8 mouse cellular contexts compared by ENCODE assay signal in the genomic region with DNA sequence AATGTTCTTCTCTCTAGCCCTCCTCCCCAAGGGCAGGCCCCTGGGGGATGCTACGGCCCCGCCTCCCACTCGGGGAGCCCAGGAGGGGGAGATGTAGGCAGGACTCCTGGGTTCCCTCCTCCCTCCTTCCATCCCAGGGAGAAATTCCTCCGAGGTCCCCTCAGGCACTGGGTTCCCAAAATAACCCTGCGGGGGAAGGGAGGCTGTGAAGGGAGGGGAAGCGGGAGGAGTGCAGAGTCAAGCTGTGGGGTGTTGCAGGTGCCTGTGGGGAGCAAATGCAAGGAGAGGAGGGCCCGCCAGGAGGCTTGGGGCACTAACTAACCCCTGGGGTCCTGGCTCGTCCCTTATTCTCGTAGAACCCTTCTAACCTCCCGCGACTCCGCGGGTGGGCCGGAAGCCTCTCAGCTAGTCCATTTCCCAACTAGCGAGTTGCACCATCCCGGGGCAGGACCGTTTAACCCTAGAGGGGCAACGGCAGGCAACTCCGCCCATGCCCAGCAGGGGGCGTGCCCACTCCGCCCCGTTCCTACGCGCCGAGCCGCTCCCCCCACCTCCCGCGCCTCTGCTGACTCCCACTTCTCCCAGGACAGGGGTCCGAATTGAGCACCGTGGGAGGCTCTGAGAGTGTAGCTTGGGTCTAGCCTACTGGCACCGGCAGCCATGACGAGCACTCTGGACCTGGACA. TPM values are rescaled to one million over a fixed set of nuclear protein-coding genes. Genes with fewer than 3 reads are reported as not detected.
DNase-seq lines count a peak whose midpoint lies in the region; ATAC-seq and TF ChIP-seq lines count a peak whose summit lies in the region.

No protein-coding gene starts in this region.

- peak overlapping the region; percentile 23 for H3K4me3 ChIP-seq in hindbrain, embryonic 12.5 days
- peak overlapping the region; percentile 32 for H3K4me3 ChIP-seq in limb, embryonic 14.5 days (replicated peaks; ENCODE audit: low read length)
- peak overlapping the region; percentile 16 for H3K4me3 ChIP-seq in midbrain, embryonic 14.5 days (replicated peaks; ENCODE audit: low read depth, low read length)

- under 1% methylated on average over 32 of the region's 32 CpGs for WGBS in hindbrain, embryonic 12.5 days
- WGBS in limb, embryonic 14.5 days = 2% methylated on average over 25 of the region's 32 CpGs
- under 1% methylated on average over 32 of the region's 32 CpGs for WGBS in midbrain, embryonic 14.5 days

- peak overlapping the region; percentile 32 for H3K9ac ChIP-seq in hindbrain, embryonic 12.5 days
- peak overlapping the region; percentile 22; the same call in 1 of the 2 replicates for H3K9ac ChIP-seq in limb, embryonic 14.5 days (ENCODE audit: low read depth, low read length, severe bottlenecking)
- H3K9ac ChIP-seq in midbrain, embryonic 14.5 days (replicated peaks; ENCODE audit: low read length) = 0 out of 2 replicates have a peak overlapping the region, but pooled peaks have one; percentile 14

- peaks cover 53% of the 10 kb centered on the region for H3K27me3 ChIP-seq in hindbrain, embryonic 12.5 days
- peaks cover 35% of the 10 kb centered on the region for H3K27me3 ChIP-seq in limb, embryonic 14.5 days (ENCODE audit: control insufficient read depth, insufficient read depth, low read length)
- peaks cover 12% of the 10 kb centered on the region; the same call in 1 of the 2 replicates for H3K27me3 ChIP-seq in midbrain, embryonic 14.5 days (ENCODE audit: control insufficient read depth, insufficient read depth, low read length)

- TF ChIP-seq POLR2A in limb, embryonic 14.5 days (IDR thresholded peaks at IDR 0.05; ENCODE audit: borderline replicate concordance, extremely low read depth, insufficient read depth, insufficient read length) = no peak

- no peak overlapping the region for H3K27ac ChIP-seq in hindbrain, embryonic 12.5 days
- H3K27ac ChIP-seq in limb, embryonic 14.5 days (replicated peaks; ENCODE audit: low read depth, low read length) = no peak overlapping the region
- H3K27ac ChIP-seq in midbrain, embryonic 14.5 days (replicated peaks; ENCODE audit: low read depth, low read length) = no peak overlapping the region

- H3K36me3 ChIP-seq in hindbrain, embryonic 12.5 days = no peaks in the 10 kb centered on the region
- no peaks in the 10 kb centered on the region for H3K36me3 ChIP-seq in limb, embryonic 14.5 days (ENCODE audit: control insufficient read depth, insufficient read depth, low read length)
- no peaks in the 10 kb centered on the region for H3K36me3 ChIP-seq in midbrain, embryonic 14.5 days (ENCODE audit: control insufficient read depth, insufficient read depth, low read length)

- H3K4me1 ChIP-seq in hindbrain, embryonic 12.5 days = peaks cover 44% of the 10 kb centered on the region
- H3K4me1 ChIP-seq in limb, embryonic 14.5 days (ENCODE audit: control insufficient read depth, insufficient read depth, low read length) = peaks cover 18% of the 10 kb centered on the region
- peaks cover 27% of the 10 kb centered on the region for H3K4me1 ChIP-seq in midbrain, embryonic 14.5 days (ENCODE audit: control insufficient read depth, insufficient read depth, low read length)

- peak overlapping the region; percentile 100 for H3K4me2 ChIP-seq in hindbrain, embryonic 12.5 days (replicated peaks)
- peak overlapping the region; percentile 46 for H3K4me2 ChIP-seq in limb, embryonic 14.5 days (replicated peaks; ENCODE audit: low read depth, low read length, severe bottlenecking)
- H3K4me2 ChIP-seq in midbrain, embryonic 14.5 days (ENCODE audit: low read length) = peak overlapping the region; percentile 99

- DNase-seq in layer of hippocampus, postnatal 10 days (ENCODE audit: low spot score in 2 of 2) = peak; percentile 80 to 84
- DNase-seq in layer of hippocampus, adult 9-10 months (ENCODE audit: low spot score) = no peak
- DNase-seq in cerebellum, postnatal 25 days = peak; percentile 77 to 84
- peak; percentile 57 to 61 for DNase-seq in frontal cortex, postnatal 25 days (ENCODE audit: low spot score in 2 of 2)
- DNase-seq in limb, embryonic 14.5 days (ENCODE audit: low spot score) = peak; percentile 31
- peak; percentile 74 for DNase-seq in midbrain, embryonic 14.5 days
- peak; percentile 81 to 83 for DNase-seq in spleen, postnatal 36 days (ENCODE audit: low spot score in 2 of 2)

- ATAC-seq in hindbrain, embryonic 12.5 days (ENCODE audit: low FRiP score) = peak; percentile 11
- ATAC-seq in limb, embryonic 14.5 days (ENCODE audit: low FRiP score, low read depth) = peak; percentile 27; the same call in 1 of the 2 replicates
- ATAC-seq in midbrain, embryonic 14.5 days (ENCODE audit: low FRiP score, low TSS enrichment) = 0 out of 2 replicates have a peak, but pooled peaks have one; percentile 16

- no peaks in the 10 kb centered on the region for H3K9me3 ChIP-seq in hindbrain, embryonic 12.5 days (replicated peaks)
- no peaks in the 10 kb centered on the region for H3K9me3 ChIP-seq in limb, embryonic 14.5 days (ENCODE audit: control insufficient read depth, low read length)
- H3K9me3 ChIP-seq in midbrain, embryonic 14.5 days (ENCODE audit: control insufficient read depth, low read length) = no peaks in the 10 kb centered on the region

RNA-seq across cellular contexts. Expression of a gene that starts 2.1 kb away (rescaled TPM):
- 10 to 100 TPM; 93.5 to 99.9 TPM for total RNA-seq in layer of hippocampus, postnatal 10 days (2021)
- 20.0 and 23.0 TPM in 2 replicates for polyA plus RNA-seq in hindbrain, embryonic 12.5 days (2016; fragmentation: Nextera tagmentation; extraction: Ambion mirVana)
- polyA plus RNA-seq in limb, embryonic 14.5 days (2012; rRNA removed) = 27.6 and 38.0 TPM in 2 replicates
- polyA plus RNA-seq in limb, embryonic 14.5 days (2014; fragmentation: Nextera tagmentation; extraction: Ambion mirVana) = 23.4 and 27.5 TPM in 2 replicates
- polyA plus RNA-seq in midbrain, embryonic 14.5 days (2014; fragmentation: Nextera tagmentation; extraction: Ambion mirVana) = 32.9 and 58.5 TPM in 2 replicates

RNA-seq across cellular contexts. Expression of a gene that starts 17.1 kb away (rescaled TPM):
- total RNA-seq in layer of hippocampus, postnatal 10 days (2021) = 10 to 100 TPM; 16.2 to 17.4 TPM
- polyA plus RNA-seq in hindbrain, embryonic 12.5 days (2016; fragmentation: Nextera tagmentation; extraction: Ambion mirVana) = 1.8 and 3.9 TPM in 2 replicates
- polyA plus RNA-seq in limb, embryonic 14.5 days (2012; rRNA removed) = 20.5 and 23.9 TPM in 2 replicates
- polyA plus RNA-seq in limb, embryonic 14.5 days (2014; fragmentation: Nextera tagmentation; extraction: Ambion mirVana) = 17.3 and 22.8 TPM in 2 replicates
- polyA plus RNA-seq in midbrain, embryonic 14.5 days (2014; fragmentation: Nextera tagmentation; extraction: Ambion mirVana) = 2.0 and 2.9 TPM in 2 replicates

RNA-seq across cellular contexts. Expression of a gene that starts 17.3 kb away (rescaled TPM):
- total RNA-seq in layer of hippocampus, postnatal 10 days (2021) = 100 to 1,000 TPM; 683 to 691 TPM
- polyA plus RNA-seq in hindbrain, embryonic 12.5 days (2016; fragmentation: Nextera tagmentation; extraction: Ambion mirVana) = 21.3 and 23.0 TPM in 2 replicates
- polyA plus RNA-seq in limb, embryonic 14.5 days (2012; rRNA removed) = 3.6 and 6.1 TPM in 2 replicates
- 1.3 and 2.6 TPM in 2 replicates for polyA plus RNA-seq in limb, embryonic 14.5 days (2014; fragmentation: Nextera tagmentation; extraction: Ambion mirVana)
- 54.1 and 105 TPM in 2 replicates for polyA plus RNA-seq in midbrain, embryonic 14.5 days (2014; fragmentation: Nextera tagmentation; extraction: Ambion mirVana)

RNA-seq across cellular contexts. Expression of a gene that starts 37.8 kb away (rescaled TPM):
- 100 to 1,000 TPM; 190 to 194 TPM for total RNA-seq in layer of hippocampus, postnatal 10 days (2021)
- polyA plus RNA-seq in hindbrain, embryonic 12.5 days (2016; fragmentation: Nextera tagmentation; extraction: Ambion mirVana) = 168 and 176 TPM in 2 replicates
- 252 and 276 TPM in 2 replicates for polyA plus RNA-seq in limb, embryonic 14.5 days (2012; rRNA removed)
- polyA plus RNA-seq in limb, embryonic 14.5 days (2014; fragmentation: Nextera tagmentation; extraction: Ambion mirVana) = 149 and 159 TPM in 2 replicates
- 99.6 and 125 TPM in 2 replicates for polyA plus RNA-seq in midbrain, embryonic 14.5 days (2014; fragmentation: Nextera tagmentation; extraction: Ambion mirVana)

Comparison
In these comparisons a context has a peak if more than half of its experiments do, and no peak if none do; other contexts are left out.
1. H3K4me2 ChIP-seq: peak in every context shown above with its lines; median percentile 100 in hindbrain, embryonic 12.5 days; 99 in midbrain, embryonic 14.5 days; 46 in limb, embryonic 14.5 days.